ENCODE assay signal across 12 mouse cellular contexts in genomic region chrX:167337990-167338389, GRCm38 (mm10).
"Had no signal": no experiment of that assay in that cellular context is flagged by ENCODE, and none has a peak within 500 bp of the region (broad histone marks: within the 10 kb centered on the region; RNA-seq: fewer than 3 reads in every experiment).

No protein-coding gene starts in this region.

- DNase-seq: liver, embryonic 13.5 days; liver, postnatal 0 days; lung, adult 2 months; lung, postnatal 14 days; lung, postnatal 36 days; right cerebral cortex, postnatal 14 days; thymus, adult 18-20 months; thymus, postnatal 14 days; thymus, postnatal 36 days had no signal

- ATAC-seq: liver, postnatal 0 days; lung, postnatal 0 days; midbrain, embryonic 13.5 days; midbrain, embryonic 15.5 days had no signal
